Mouse (Mus musculus): Measurements from ENCODE around the gene Zfpm1.

Gene Zfpm1

GRCm38 (mm10) chr8:122274651-122275391 lies 7.1 kb upstream of the Zfpm1 start:
- no peak for DNase-seq (ENCODE audit: low read depth, low spot score)

DNA sequence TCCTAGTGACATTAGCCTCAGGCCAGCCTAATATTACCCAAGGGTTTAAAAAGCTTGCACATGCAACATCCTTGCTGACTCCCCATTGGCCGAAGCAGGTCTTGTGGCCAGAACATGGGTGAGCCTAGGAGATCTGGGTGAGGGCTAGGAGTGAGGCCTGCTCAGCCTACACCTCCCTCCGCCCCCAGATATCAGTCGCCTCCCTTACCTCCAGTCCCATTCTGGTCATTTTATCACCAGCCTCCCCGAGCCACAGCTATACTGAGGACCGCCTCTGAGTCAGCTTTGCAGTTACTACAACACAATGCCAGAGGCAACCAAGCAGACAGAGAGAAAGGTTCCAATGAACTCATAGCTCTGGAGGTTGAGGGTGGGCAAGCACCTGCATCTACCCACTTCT lies 5.6 kb upstream of the Zfpm1 start:
- no peak for DNase-seq (ENCODE audit: low read depth, low spot score)

GRCm38 (mm10) chr8:122277204-122277995 lies 4.5 kb upstream of the Zfpm1 start:
- DNase-seq (ENCODE audit: low read depth, low spot score) = peak; percentile 43

GRCm38 (mm10) chr8:122280156-122280555 lies 1.8 kb upstream of the Zfpm1 start:
- DNase-seq (ENCODE audit: low read depth, low spot score) = peak; percentile 24

DNA sequence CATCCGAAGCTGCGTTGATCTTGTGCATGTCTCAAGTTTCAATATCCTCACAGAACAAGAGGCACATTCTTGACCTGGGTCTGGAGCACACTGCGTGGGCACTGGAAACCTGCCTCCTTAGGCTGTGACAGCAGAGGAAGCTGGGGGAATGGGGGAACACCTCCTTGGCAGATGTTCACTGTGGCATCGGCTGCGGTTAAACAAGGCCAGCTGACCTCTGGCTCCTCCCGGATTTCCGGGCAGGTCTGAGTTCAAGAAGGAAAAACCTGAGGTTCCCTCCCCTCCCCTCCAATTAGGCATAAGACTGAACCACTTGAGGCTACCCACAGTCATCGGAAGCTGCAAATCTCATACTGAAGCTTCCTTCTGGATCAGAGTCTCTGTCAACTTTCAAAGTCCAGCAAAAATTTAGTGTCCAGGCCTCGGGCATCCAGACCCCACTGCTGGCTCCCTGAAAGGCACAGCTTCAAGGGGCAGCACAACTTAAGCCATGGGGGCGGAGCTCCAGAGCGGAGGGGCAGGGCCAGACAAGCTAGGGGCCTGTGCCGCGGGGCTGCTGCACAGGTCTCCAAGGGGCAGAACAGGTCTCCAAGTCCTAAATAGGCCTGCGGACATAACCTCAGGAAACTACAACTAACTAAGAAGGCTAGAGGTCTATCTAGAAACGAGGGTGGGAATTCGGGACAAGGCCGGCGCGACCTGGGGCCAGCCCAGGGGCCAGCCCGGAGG lies 1.2 kb upstream of the Zfpm1 start:
- DNase-seq (ENCODE audit: low read depth, low spot score) = peak; percentile 34

GRCm38 (mm10) chr8:122281317-122282034 lies 465 bp upstream of the Zfpm1 start:
- DNase-seq (ENCODE audit: low read depth, low spot score) = peak; percentile 99

DNA sequence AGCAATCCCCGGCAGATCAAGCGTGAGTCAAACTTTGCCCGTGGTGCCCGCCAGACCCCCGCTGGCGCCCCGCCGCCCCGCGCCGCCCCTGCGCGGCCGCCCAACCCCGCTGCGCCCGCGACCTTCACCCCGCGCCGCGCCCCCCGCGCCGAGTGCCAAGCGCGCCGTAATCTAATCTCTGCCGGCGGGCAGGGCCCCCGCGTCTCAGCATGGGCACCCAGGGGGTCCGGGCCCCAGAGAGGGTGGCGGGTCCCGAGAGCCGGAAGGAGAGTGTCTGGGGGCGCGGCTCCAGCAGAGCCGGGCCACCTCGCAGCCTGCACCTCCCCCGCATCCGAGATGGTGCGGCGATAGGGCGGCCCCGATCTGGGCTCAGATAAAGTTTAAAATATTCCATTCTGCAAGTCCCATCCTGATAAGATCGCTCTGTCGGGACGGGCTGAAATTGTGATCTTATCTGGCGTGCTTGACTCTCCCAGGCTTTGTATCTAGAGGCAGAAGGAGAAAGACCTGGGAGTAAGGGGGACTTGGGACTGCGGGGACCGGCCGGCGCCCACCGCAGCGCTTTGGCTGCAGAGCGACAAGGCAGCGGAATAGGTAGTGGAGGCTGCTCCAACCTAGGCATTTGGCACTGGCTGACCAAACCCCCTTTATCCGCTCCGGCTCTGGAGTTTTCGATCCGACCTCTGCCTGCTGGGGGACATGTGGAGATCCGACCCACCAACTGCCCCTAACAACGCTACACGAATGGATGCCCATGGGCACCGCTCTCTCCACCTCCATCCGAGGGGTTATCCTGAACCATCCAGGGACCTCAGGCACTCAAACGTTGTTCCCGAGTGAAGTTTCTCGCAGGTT lies 787 bp downstream of the Zfpm1 start:
- DNase-seq (ENCODE audit: low read depth, low spot score) = peak; percentile 70

- peak; percentile 75 for DNase-seq (ENCODE audit: low read depth, low spot score)
Observed at GRCm38 (mm10) chr8:122283356-122284202, 1.6 kb downstream of the Zfpm1 start.

GRCm38 (mm10) chr8:122284203-122284658 lies 2.3 kb downstream of the Zfpm1 start:
- DNase-seq (ENCODE audit: low read depth, low spot score) = peak; percentile 82

GRCm38 (mm10) chr8:122284659-122285261 lies 2.8 kb downstream of the Zfpm1 start:
- DNase-seq (ENCODE audit: low read depth, low spot score) = peak; percentile 82

DNA sequence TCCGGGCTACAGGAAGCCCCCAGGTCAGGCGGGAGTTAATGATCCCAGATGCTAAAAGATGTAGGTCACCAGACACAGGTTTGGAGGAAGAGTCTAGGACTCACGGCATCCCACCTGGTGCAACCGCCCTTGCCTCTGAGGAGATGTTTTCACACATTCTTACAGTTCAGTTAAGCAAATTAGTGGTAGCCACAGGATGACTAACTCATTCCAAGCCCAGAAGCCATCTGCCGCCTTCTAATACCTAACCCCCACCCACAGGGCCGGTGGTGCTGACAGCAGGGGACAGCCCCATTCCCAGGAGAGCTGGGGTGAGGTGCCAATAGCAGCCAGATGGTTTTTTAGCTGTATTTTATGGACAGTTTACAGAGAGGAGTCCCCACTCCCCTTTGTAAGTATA lies 3.8 kb downstream of the Zfpm1 start:
- DNase-seq (ENCODE audit: low read depth, low spot score) = peak; percentile 62

DNA sequence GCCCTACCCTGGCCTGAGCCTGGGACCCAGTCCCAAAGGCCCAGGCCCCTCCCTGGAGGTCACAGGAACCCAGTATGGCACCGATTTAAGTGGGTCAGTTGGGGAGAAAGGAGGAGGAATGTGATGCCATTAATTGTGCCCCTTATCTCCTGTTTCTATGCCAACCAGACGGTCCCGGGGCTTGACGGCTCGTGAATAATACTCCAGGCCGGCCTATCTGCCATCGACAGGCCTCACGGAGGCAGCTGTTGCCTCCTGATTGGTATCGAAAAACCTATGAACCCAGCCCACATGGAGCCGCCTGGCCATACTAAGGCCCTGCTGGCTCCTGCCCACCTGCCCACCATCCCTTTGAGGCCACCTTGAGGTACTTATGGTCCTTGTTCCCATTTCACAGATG lies 5.0 kb downstream of the Zfpm1 start:
- DNase-seq (ENCODE audit: low read depth, low spot score) = no peak

GRCm38 (mm10) chr8:122287742-122288141 lies 5.8 kb downstream of the Zfpm1 start:
- no peak for DNase-seq (ENCODE audit: low read depth, low spot score)

GRCm38 (mm10) chr8:122288344-122288743 lies 6.4 kb downstream of the Zfpm1 start:
- DNase-seq (ENCODE audit: low read depth, low spot score) = no peak

DNA sequence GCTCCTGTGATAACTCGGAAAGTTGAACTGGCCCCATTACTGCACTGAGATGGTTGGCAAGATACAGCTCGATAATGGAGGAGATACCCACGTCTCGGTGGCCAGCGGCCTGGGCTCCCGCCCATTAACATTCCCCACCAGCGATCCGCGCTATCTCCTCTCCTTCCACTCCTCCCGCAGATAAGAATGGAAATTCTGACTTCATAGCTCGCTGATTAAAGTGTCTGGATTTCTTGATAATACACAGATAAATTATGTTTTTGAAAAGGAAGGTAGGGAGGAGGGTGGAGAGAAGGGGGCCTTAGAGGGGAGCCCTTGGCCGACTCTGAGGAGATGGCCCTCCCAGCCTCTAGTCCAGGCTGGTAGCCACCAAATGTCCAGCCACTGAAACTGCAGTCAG lies 9.1 kb downstream of the Zfpm1 start:
- DNase-seq (ENCODE audit: low read depth, low spot score) = no peak

- DNase-seq (ENCODE audit: low read depth, low spot score) = no peak
Observed at GRCm38 (mm10) chr8:122291549-122291948, 9.6 kb downstream of the Zfpm1 start.

- DNase-seq (ENCODE audit: low read depth, low spot score) = no peak
Observed at GRCm38 (mm10) chr8:122293484-122293883, 11.5 kb downstream of the Zfpm1 start.

DNA sequence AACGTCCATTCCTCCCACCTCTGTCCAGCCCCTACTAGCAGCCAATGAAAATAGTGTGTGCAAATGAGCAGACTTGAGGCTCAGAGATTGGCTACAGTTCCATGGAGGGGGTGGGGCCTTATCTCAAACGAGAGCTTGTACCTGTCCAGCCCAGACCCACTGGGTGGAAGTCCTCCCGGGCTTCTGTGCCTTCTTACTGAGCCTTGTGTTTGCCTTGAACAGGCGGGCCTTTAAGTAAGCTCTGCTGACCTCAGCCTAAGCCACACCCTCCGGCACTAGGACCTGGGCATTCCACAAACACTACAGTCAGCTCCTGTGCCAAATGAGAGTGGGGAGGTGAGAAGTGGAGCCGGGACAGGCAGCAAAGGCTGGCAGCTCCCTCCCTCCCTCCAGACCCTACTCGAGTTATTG lies 12.3 kb downstream of the Zfpm1 start:
- no peak for DNase-seq (ENCODE audit: low read depth, low spot score)

- DNase-seq (ENCODE audit: low read depth, low spot score) = no peak
Observed at GRCm38 (mm10) chr8:122295389-122295788, 13.4 kb downstream of the Zfpm1 start.
